ENCODE assay signal across 10 mouse cellular contexts in genomic region chr1:53272646-53273045, GRCm38 (mm10). TPM values are rescaled to one million over a fixed set of nuclear protein-coding genes. Genes with fewer than 3 reads are reported as not detected.
DNase-seq lines count a peak whose midpoint lies in the region; ATAC-seq and TF ChIP-seq lines count a peak whose summit lies in the region.
"Had no signal": no experiment of that assay in that cellular context is flagged by ENCODE, and none has a peak within 500 bp of the region (broad histone marks: within the 10 kb centered on the region; RNA-seq: fewer than 3 reads in every experiment).

No protein-coding gene starts in this region.

- no peaks in the 10 kb centered on the region for H3K9me3 ChIP-seq in midbrain, postnatal 0 days (ENCODE audit: low read length)
- H3K9me3 ChIP-seq in midbrain, embryonic 10.5 days (replicated peaks), result no peaks in the 10 kb centered on the region
- H3K9me3 ChIP-seq: liver, embryonic 13.5 days had no signal

- no peaks in the 10 kb centered on the region for H3K36me3 ChIP-seq in midbrain, postnatal 0 days (ENCODE audit: insufficient read depth, low read length)
- peaks cover 13% of the 10 kb centered on the region for H3K36me3 ChIP-seq in midbrain, embryonic 10.5 days

- H3K4me2 ChIP-seq in midbrain, postnatal 0 days (ENCODE audit: low read depth, low read length, poor library complexity, severe bottlenecking), result no peak overlapping the region
- H3K4me2 ChIP-seq: liver, embryonic 13.5 days had no signal

- H3K27me3 ChIP-seq in midbrain, postnatal 0 days (ENCODE audit: insufficient read depth, low read length), result no peaks in the 10 kb centered on the region
- H3K27me3 ChIP-seq in midbrain, embryonic 10.5 days (ENCODE audit: low read depth, poor library complexity, severe bottlenecking), result no peaks in the 10 kb centered on the region
- H3K27me3 ChIP-seq: liver, embryonic 13.5 days had no signal

- ATAC-seq in midbrain, postnatal 0 days (ENCODE audit: low FRiP score), result peak; percentile 69

- H3K4me1 ChIP-seq in midbrain, postnatal 0 days (ENCODE audit: insufficient read depth, low read length), result no peaks in the 10 kb centered on the region
- H3K4me1 ChIP-seq in midbrain, embryonic 10.5 days, result no peaks in the 10 kb centered on the region
- no peaks in the 10 kb centered on the region for H3K4me1 ChIP-seq in cortical plate, adult 2 months (ENCODE audit: control insufficient read depth, insufficient read depth, low read length)

- no peak overlapping the region for H3K4me3 ChIP-seq in midbrain, postnatal 0 days (ENCODE audit: low read depth, low read length)
- H3K4me3 ChIP-seq in midbrain, embryonic 10.5 days, result no peak overlapping the region
- H3K4me3 ChIP-seq in cortical plate, adult 2 months (ENCODE audit: insufficient read depth, low read length), result no peak overlapping the region
- H3K4me3 ChIP-seq: liver, embryonic 13.5 days had no signal

- DNase-seq in adrenal gland, adult (ENCODE audit: inconsistent age in 2 of 2, low spot score in 1 of 2), result peak; percentile 36 to 75
- no peak for DNase-seq in adrenal gland, postnatal 4 days (ENCODE audit: low spot score in 2 of 2)
- peak; percentile 72 for DNase-seq in midbrain, postnatal 0 days (ENCODE audit: low spot score)
- DNase-seq in midbrain, embryonic 10.5 days (ENCODE audit: low spot score), result no peak
- peak; percentile 55 for DNase-seq in layer of hippocampus, adult 11-12 months (ENCODE audit: low spot score)
- DNase-seq in retina, postnatal 1 day, result peak; percentile 45
- DNase-seq in spleen, postnatal 14 days (ENCODE audit: low spot score in 2 of 2), result no peak
- DNase-seq: liver, embryonic 13.5 days had no signal

- no peak overlapping the region for H3K9ac ChIP-seq in midbrain, postnatal 0 days (replicated peaks; ENCODE audit: low read length, poor library complexity, severe bottlenecking)
- H3K9ac ChIP-seq: liver, embryonic 13.5 days had no signal

- peak; percentile 85 for TF ChIP-seq CTCF in midbrain, postnatal 0 days (IDR thresholded peaks at IDR 0.05)
- TF ChIP-seq CTCF in cortical plate, adult 2 months (IDR thresholded peaks at IDR 0.05; ENCODE audit: extremely low read depth, insufficient read depth, low read length), result peak; percentile 67

- no peak overlapping the region for H3K27ac ChIP-seq in midbrain, postnatal 0 days (ENCODE audit: low read depth, low read length)
- no peak overlapping the region for H3K27ac ChIP-seq in midbrain, embryonic 10.5 days (replicated peaks)
- no peak overlapping the region for H3K27ac ChIP-seq in cortical plate, adult 2 months (ENCODE audit: insufficient read depth, low read length)
- H3K27ac ChIP-seq: liver, embryonic 13.5 days had no signal

- no peak for TF ChIP-seq POLR2A in cortical plate, adult 2 months (IDR thresholded peaks at IDR 0.05; ENCODE audit: extremely low read depth, insufficient read depth, low read length)

RNA-seq across cellular contexts. Expression of gene Pms1, which starts 24.2 kb away (rescaled TPM):
- total RNA-seq in adrenal gland, postnatal 4 days (2021), result 10 to 100 TPM; 10.4 to 12.5 TPM
- 4.7 and 7.5 TPM in 2 replicates for total RNA-seq in midbrain, postnatal 0 days (2014; rRNA removed)
- 5.2 and 6.1 TPM in 2 replicates for polyA plus RNA-seq in midbrain, postnatal 0 days (2015; fragmentation: Nextera tagmentation; extraction: Ambion mirVana)
- polyA plus RNA-seq in midbrain, embryonic 10.5 days (2016; fragmentation: Nextera tagmentation; extraction: Ambion mirVana), result 26.1 and 26.5 TPM in 2 replicates
- polyA plus RNA-seq in cortical plate, adult 2 months (2012; rRNA removed), result 3.4 and 3.9 TPM in 2 replicates

RNA-seq across cellular contexts. Expression of gene Ormdl1, which starts 24.2 kb away (rescaled TPM):
- total RNA-seq in adrenal gland, postnatal 4 days (2021), result 10 to 100 TPM; 17.6 to 18.5 TPM
- 26.6 and 32.9 TPM in 2 replicates for total RNA-seq in midbrain, postnatal 0 days (2014; rRNA removed)
- polyA plus RNA-seq in midbrain, postnatal 0 days (2015; fragmentation: Nextera tagmentation; extraction: Ambion mirVana), result 39.7 and 41.2 TPM in 2 replicates
- 93.0 and 96.8 TPM in 2 replicates for polyA plus RNA-seq in midbrain, embryonic 10.5 days (2016; fragmentation: Nextera tagmentation; extraction: Ambion mirVana)
- polyA plus RNA-seq in cortical plate, adult 2 months (2012; rRNA removed), result 9.5 and 10.1 TPM in 2 replicates

RNA-seq across cellular contexts. Expression of gene Gm28778, which starts 24.3 kb away (rescaled TPM):
- total RNA-seq in adrenal gland, postnatal 4 days (2021), result not detected
- not detected in 2 replicates for total RNA-seq in midbrain, postnatal 0 days (2014; rRNA removed)
- not detected in 2 replicates for polyA plus RNA-seq in midbrain, postnatal 0 days (2015; fragmentation: Nextera tagmentation; extraction: Ambion mirVana)
- not detected in 2 replicates for polyA plus RNA-seq in midbrain, embryonic 10.5 days (2016; fragmentation: Nextera tagmentation; extraction: Ambion mirVana)
- polyA plus RNA-seq in cortical plate, adult 2 months (2012; rRNA removed), result 0.52 and 0.70 TPM in 2 replicates
- polyA plus RNA-seq: liver, embryonic 13.5 days; stomach, embryonic 14.5 days had no signal

RNA-seq across cellular contexts. Expression of gene Osgepl1, which starts 40.8 kb away (rescaled TPM):
- 10 to 100 TPM; 23.7 to 25.3 TPM for total RNA-seq in adrenal gland, postnatal 4 days (2021)
- total RNA-seq in midbrain, postnatal 0 days (2014; rRNA removed), result 7.2 and 18.5 TPM in 2 replicates
- 17.0 and 19.7 TPM in 2 replicates for polyA plus RNA-seq in midbrain, postnatal 0 days (2015; fragmentation: Nextera tagmentation; extraction: Ambion mirVana)
- 31.6 and 34.5 TPM in 2 replicates for polyA plus RNA-seq in midbrain, embryonic 10.5 days (2016; fragmentation: Nextera tagmentation; extraction: Ambion mirVana)
- 21.1 and 21.4 TPM in 2 replicates for polyA plus RNA-seq in cortical plate, adult 2 months (2012; rRNA removed)

Comparison
In these comparisons a context has a peak if more than half of its experiments do, and no peak if none do; other contexts are left out.
1. DNase-seq: peak in adrenal gland, adult (2 of 2), midbrain, postnatal 0 days (single experiment), layer of hippocampus, adult 11-12 months (single experiment) and retina, postnatal 1 day (single experiment); none in adrenal gland, postnatal 4 days (0 of 2), midbrain, embryonic 10.5 days (single experiment) and spleen, postnatal 14 days (0 of 2).